Mouse (Mus musculus) limb, embryonic 10.5 days (tissue): ENCODE measurements around the gene Cfdp1. TPM values are rescaled to one million over a fixed set of nuclear protein-coding genes. Genes with fewer than 3 reads are reported as not detected.

Experiments
- DNase-seq: peaks from one replicate; pipeline ENCODE4 v3.0.0-alpha.2; 2017; ENCODE audit warnings: low spot score
- H3K27ac ChIP-seq: fragments of 300-500 bp; sonication (generic); 2 replicates; pipeline ENCODE4 v1.5.1; 2016; ENCODE audit warnings: mild to moderate bottlenecking
- H3K27me3 ChIP-seq: fragments of 300-500 bp; sonication (generic); 2 replicates; pipeline ENCODE4 v1.6.1; 2016; ENCODE audit warnings: low read depth, mild to moderate bottlenecking; ENCODE audit not compliant: poor library complexity, severe bottlenecking
- H3K36me3 ChIP-seq: fragments of 300-500 bp; sonication (generic); 2 replicates; pipeline ENCODE4 v1.6.1; 2016; ENCODE audit warnings: mild to moderate bottlenecking, moderate library complexity
- H3K4me1 ChIP-seq: fragments of 300-500 bp; sonication (generic); 2 replicates; pipeline ENCODE4 v1.6.1; 2016
- H3K4me3 ChIP-seq: fragments of 300-500 bp; sonication (generic); 2 replicates; pipeline ENCODE4 v1.5.1; 2016; ENCODE audit warnings: mild to moderate bottlenecking, moderate library complexity
- H3K9me3 ChIP-seq: fragments of 300-500 bp; sonication (generic); replicated peaks from 2 replicates; pipeline ENCODE4 v1.6.1; 2016; ENCODE audit warnings: mild to moderate bottlenecking
- whole genome bisulfite sequencing: fragments of 180-500 bp; shearing (Covaris S2); methylation state at CpG from one replicate; pipeline ENCODE4 v1.1.7; 2016; 5-methylcytosine and 5-hydroxymethylcytosine counted together
- polyA plus RNA-seq: library from polyadenylated mRNA; unstranded; fragments of >200 nt; fragmentation: Nextera tagmentation; extraction: Ambion mirVana; gene quantifications from 2 replicates; pipeline ENCODE4 v1.2.1, GENCODE M21; 2016

The Cfdp1 gene
- polyA plus RNA-seq, 1 experiment from 2014 or later, result 230 TPM

DNA sequence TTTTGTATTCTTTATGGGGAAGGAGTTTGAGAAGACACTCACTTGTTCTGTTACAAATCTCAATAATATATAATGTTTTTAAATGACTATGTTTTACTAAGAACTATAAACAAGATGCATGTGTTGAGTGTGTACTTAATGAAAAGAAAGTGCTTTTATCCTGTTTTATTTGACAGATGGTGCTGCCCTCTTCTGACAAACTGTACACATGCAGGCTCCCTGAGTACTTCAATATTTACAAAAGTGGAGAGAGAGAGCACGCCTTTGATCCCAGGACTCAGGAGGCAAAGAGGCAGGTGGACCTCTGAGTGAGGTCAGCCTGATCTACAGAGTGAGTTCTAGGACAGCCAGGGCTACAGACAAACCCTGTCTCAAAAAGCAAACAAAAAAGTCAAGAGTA, 18.6 kb downstream of the Cfdp1 start:
- H3K27me3 ChIP-seq, result no peaks in the 10 kb centered on the region
- H3K4me1 ChIP-seq, result peaks cover 19% of the 10 kb centered on the region
- no peak overlapping the region for H3K27ac ChIP-seq
- peaks cover 84% of the 10 kb centered on the region for H3K36me3 ChIP-seq
- WGBS, result 63% methylated on average over 1 of the region's 1 CpGs
- no peak overlapping the region for H3K4me3 ChIP-seq
- H3K9me3 ChIP-seq, result no peaks in the 10 kb centered on the region
- no peak for DNase-seq

DNA sequence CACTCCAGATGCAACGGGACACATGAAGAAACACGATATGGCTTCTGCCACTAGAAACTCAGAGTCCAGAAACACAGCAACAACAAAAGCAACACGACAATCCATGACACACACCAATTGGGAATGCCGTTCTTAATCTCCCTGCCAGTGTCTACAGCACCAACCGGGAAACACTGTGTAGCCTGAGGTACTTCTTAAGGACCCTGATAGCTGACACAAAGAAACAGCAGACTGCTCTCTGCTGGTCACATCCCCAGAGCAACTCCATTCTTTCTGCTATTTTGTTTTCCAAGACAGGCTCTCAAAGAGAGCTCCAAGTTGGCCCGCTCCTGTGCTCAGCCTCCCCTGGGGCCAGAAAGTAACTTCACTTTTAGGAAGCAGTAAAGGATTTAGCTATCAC, 20.1 kb downstream of the Cfdp1 start:
- DNase-seq, result no peak
- Histone ChIP-seq H3K36me3 (peaks cover 86% of the 10 kb centered on the region), H3K27ac (no peak overlapping the region), H3K9me3 (no peaks in the 10 kb centered on the region), H3K4me3 (no peak overlapping the region), H3K27me3 (no peaks in the 10 kb centered on the region), H3K4me1 (peaks cover 19% of the 10 kb centered on the region)
- 79% methylated on average over 6 of the region's 6 CpGs for WGBS

DNA sequence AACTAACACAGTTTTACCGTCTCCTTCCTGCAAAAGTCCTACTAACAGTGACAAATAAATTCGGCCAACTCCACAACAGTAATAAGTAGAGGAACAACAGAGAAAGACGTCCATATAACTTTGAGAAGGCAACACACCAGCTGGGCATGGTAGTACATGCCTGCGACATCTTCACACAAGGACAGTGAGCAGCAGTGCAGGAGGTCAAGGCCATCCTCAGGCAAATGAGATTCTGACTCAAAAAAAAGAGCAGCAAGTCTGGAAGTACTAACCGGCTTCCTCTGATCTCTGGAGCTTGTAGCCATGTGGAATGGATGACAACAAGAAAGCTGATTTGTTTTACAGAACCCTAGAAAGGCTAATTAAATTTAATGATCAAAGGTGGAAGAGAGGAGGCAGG, 21.1 kb downstream of the Cfdp1 start:
- Histone ChIP-seq H3K9me3 (no peaks in the 10 kb centered on the region), H3K27me3 (no peaks in the 10 kb centered on the region), H3K4me3 (no peak overlapping the region), H3K27ac (no peak overlapping the region), H3K4me1 (peaks cover 19% of the 10 kb centered on the region), H3K36me3 (peaks cover 86% of the 10 kb centered on the region)
- no peak for DNase-seq
- 66% methylated on average over 5 of the region's 5 CpGs for WGBS

DNA sequence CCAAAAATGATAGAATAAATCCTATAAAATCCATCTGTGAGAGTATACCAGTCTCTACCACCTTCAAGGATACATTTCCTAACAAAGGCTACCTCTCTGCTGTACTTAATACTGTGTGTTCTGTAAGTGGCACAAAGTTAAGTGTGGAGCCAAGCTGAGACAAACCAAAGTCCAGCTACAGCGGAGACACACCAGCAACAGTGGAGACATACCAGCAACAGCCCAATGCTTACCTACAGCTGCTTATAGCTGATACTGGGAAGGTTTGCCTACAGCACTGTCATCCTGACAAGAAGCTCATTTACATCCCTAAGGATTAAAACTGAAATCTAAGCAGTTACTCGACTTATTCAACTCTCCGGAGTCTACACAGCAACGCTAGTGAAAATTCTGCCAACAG, 22.1 kb downstream of the Cfdp1 start:
- WGBS, result 79% methylated on average over 4 of the region's 4 CpGs

DNA sequence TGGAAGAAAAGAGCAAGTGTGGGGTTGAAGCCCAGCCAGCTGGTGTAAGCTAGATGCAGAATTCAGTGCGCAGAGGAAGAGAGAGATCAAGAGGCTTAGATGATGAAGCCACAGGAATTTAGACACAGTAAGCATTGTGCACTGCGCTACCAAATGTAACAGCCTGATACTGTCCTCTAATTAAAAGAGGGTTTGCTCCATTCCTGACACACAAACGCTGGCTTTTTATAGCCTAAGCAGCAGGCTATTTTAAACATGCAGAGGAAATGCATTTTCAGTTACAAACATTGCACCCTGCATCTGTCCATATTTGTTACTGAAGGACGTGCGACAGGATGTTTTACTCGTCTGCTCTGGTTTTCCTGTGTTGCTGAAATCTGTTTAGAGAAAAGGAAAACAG, 25.5 kb downstream of the Cfdp1 start:
- H3K27me3 ChIP-seq, result no peaks in the 10 kb centered on the region
- DNase-seq, result no peak
- H3K36me3 ChIP-seq, result peaks cover 97% of the 10 kb centered on the region
- H3K4me1 ChIP-seq, result peaks cover 14% of the 10 kb centered on the region
- H3K9me3 ChIP-seq, result no peaks in the 10 kb centered on the region
- no peak overlapping the region for H3K27ac ChIP-seq
- WGBS, result 87% methylated on average over 6 of the region's 6 CpGs
- no peak overlapping the region for H3K4me3 ChIP-seq

More for the DNA sequence above, 22.1 kb downstream of the Cfdp1 start:
- Histone ChIP-seq H3K27ac (no peak overlapping the region), H3K36me3 (peaks cover 86% of the 10 kb centered on the region), H3K9me3 (no peaks in the 10 kb centered on the region), H3K4me1 (peaks cover 19% of the 10 kb centered on the region), H3K27me3 (no peaks in the 10 kb centered on the region), H3K4me3 (no peak overlapping the region)
- no peak for DNase-seq

DNA sequence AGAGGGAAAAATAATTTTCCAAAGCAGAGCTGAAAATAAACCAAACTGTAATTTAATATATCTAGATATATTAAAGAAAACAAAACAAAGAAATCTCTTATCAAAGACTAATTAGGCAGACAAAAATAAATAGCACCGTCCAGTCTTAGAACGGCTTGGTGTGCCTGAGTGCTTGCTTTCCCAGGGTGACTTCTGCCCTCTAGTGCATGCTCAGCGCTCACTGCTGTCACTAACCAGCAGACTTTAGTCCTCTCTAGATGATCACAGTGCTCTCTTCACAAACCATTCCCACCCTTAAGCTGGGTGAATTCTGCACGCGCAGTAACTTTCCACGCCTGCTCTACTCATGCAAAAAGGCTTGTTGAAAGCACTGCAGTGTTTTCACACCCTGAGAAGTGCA, 28.9 kb downstream of the Cfdp1 start:
- Histone ChIP-seq H3K27me3 (no peaks in the 10 kb centered on the region), H3K4me1 (no peaks in the 10 kb centered on the region), H3K36me3 (peaks cover 96% of the 10 kb centered on the region), H3K27ac (no peak overlapping the region), H3K9me3 (no peaks in the 10 kb centered on the region), H3K4me3 (no peak overlapping the region)
- WGBS, result 82% methylated on average over 6 of the region's 6 CpGs
- no peak for DNase-seq

DNA sequence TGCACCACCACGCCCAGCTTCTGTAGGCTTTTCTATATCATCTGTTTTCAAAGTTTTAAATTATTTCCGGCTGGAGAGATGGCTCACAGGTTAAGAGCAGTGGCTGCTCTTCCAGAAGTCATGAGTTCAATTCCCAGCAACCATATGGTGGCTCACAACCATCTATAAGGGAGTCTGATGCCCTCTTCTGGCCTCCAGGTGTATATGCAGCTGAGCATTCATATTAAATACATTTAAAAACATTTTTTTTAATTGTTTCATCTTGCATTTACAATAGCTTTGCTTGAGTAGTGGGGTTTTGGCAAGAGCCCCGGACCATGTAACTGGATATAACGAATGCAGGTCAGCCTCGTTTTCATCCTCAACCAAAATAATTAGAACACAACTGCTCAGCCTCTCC, 29.8 kb downstream of the Cfdp1 start:
- WGBS, result 95% methylated on average over 5 of the region's 5 CpGs
- H3K4me1 ChIP-seq, result no peaks in the 10 kb centered on the region
- H3K27ac ChIP-seq, result no peak overlapping the region
- DNase-seq, result no peak
- no peaks in the 10 kb centered on the region for H3K27me3 ChIP-seq
- H3K36me3 ChIP-seq, result peaks cover 95% of the 10 kb centered on the region
- H3K9me3 ChIP-seq, result no peaks in the 10 kb centered on the region
- H3K4me3 ChIP-seq, result no peak overlapping the region

DNA sequence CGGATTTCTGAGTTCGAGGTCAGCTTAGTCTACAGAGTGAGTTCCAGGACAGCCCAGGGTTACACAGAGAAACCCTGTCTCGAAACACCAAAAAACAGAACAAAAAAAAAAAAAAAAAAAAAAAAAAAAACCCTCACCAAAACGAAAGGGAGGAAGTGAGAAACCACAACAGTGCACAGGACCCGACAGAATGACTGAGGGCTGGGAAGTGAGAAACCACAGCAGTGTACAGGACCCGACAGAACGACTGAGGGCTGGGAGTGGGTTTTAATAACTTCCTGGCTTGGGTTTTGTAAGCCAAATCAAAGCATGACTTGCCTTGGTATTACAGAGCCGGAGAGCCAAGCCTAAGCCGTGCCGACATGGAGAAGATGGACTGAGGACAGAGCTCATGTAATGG, 32.9 kb downstream of the Cfdp1 start:
- Histone ChIP-seq H3K9me3 (no peaks in the 10 kb centered on the region), H3K36me3 (peaks cover 69% of the 10 kb centered on the region), H3K4me1 (no peaks in the 10 kb centered on the region), H3K4me3 (no peak overlapping the region), H3K27me3 (no peaks in the 10 kb centered on the region), H3K27ac (no peak overlapping the region)
- 82% methylated on average over 10 of the region's 10 CpGs for WGBS
- no peak for DNase-seq

DNA sequence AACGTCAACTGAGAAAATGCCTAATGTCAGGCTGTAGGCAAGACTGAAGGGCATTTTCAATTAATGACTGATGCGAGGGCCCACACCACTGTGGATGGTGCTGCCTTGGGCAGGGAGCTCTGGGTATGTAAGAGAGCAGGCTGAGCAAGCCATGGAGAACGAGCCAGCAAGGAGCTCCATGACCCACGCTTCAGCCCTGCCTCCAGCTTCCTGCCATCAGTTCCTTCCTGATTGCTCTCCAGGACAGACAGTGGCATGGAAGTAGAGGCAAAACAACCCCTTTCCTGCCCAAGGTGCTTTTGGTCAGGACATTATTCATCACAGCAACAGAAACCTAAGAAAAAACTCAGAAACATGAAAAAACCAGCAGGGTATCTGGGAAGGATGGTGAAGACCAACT, 33.4 kb downstream of the Cfdp1 start:
- no peak overlapping the region for H3K27ac ChIP-seq
- no peaks in the 10 kb centered on the region for H3K4me1 ChIP-seq
- H3K4me3 ChIP-seq, result no peak overlapping the region
- no peaks in the 10 kb centered on the region for H3K9me3 ChIP-seq
- DNase-seq, result no peak
- H3K27me3 ChIP-seq, result no peaks in the 10 kb centered on the region
- H3K36me3 ChIP-seq, result peaks cover 70% of the 10 kb centered on the region
- WGBS, result 87% methylated on average over 4 of the region's 4 CpGs

DNA sequence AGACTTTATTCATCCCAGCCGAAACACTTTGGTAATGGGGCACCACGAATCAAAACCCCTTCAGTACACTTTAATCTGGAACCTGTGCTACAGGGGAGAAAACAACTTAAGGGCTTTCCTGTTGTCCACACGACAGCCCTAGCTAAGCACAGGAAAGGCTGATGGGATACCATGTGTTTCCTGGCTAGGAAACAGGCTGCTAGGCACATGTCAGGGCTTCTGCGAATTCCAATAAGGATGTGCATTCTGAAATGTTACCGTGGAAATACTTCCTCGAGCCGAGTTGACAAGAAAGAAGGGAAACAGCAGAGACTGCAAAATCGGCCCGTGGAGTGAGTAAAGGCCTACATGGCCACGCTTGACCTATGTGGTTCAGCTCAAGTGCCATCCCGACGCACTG, 34.1 kb downstream of the Cfdp1 start:
- DNase-seq, result no peak
- WGBS, result 92% methylated on average over 12 of the region's 12 CpGs
- Histone ChIP-seq H3K27me3 (no peaks in the 10 kb centered on the region), H3K36me3 (peaks cover 69% of the 10 kb centered on the region), H3K4me3 (no peak overlapping the region), H3K9me3 (no peaks in the 10 kb centered on the region), H3K27ac (no peak overlapping the region), H3K4me1 (no peaks in the 10 kb centered on the region)

DNA sequence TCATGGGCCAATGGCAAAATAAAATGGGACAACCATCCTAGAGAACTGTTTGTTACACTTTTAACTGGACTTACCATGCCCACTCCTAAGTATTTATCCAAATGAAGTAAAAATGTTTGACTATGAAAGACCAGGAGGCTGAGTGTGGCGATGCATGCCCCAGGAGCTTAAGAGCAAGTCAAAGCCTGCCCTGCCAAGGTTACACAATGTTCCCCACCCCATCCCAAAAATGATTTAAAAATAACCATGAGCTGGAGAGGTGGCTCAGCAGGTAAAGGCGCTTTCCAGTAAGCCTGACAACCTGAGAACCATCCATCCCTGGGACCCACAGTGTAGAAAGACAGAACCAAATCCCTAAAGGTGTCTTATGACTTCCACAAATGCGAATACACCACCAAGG, 35.5 kb downstream of the Cfdp1 start:
- Histone ChIP-seq H3K27ac (no peak overlapping the region), H3K4me1 (no peaks in the 10 kb centered on the region), H3K4me3 (no peak overlapping the region), H3K9me3 (no peaks in the 10 kb centered on the region), H3K27me3 (no peaks in the 10 kb centered on the region), H3K36me3 (peaks cover 68% of the 10 kb centered on the region)
- 93% methylated on average over 3 of the region's 3 CpGs for WGBS
- DNase-seq, result no peak

DNA sequence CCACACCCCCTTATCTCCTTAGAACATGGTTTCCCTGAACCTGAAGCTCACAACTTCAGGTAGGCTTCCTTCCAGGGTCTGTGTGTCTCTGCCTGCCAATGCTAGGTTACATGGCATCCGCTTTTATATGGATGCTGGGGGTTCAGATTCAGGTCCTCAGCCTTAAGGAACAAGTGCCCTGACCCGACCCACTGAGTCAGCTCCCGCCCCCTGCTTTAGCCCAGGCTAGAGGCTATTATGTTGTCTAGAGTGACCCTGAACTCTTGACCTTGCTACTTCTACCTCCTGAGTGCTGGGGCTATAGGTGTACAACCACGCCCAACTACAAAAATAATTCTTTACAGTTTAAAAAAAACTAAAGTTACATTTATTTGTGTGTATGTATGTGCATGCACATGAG, 39.0 kb downstream of the Cfdp1 start:
- H3K4me3 ChIP-seq, result no peak overlapping the region
- 92% methylated on average over 4 of the region's 4 CpGs for WGBS
- H3K4me1 ChIP-seq, result peaks cover 12% of the 10 kb centered on the region
- peaks cover 53% of the 10 kb centered on the region for H3K36me3 ChIP-seq
- H3K27ac ChIP-seq, result no peak overlapping the region
- no peak for DNase-seq
- no peaks in the 10 kb centered on the region for H3K27me3 ChIP-seq
- H3K9me3 ChIP-seq, result no peaks in the 10 kb centered on the region

DNA sequence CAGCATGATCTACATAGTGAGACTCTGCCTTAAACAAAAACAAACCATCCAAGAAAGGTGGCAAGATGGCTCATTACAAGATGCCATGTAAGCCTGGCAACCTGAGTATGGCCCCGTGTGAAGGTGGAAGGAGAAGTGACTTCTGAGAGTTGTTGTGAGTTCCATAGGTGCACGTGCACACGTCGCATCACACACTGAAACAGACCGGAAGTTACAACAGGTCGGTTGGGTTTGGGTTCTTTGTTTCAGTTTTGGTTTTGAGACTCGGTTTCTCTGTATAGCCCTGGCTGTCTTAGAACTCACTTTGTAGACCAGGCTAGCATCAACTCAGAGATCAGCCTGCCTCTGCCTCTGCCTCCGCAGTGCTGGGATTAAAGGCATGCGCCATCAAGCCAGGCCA, 40.3 kb downstream of the Cfdp1 start:
- no peak for DNase-seq
- Histone ChIP-seq H3K9me3 (no peaks in the 10 kb centered on the region), H3K27me3 (no peaks in the 10 kb centered on the region), H3K4me3 (no peak overlapping the region), H3K27ac (no peak overlapping the region), H3K4me1 (peaks cover 15% of the 10 kb centered on the region), H3K36me3 (peaks cover 50% of the 10 kb centered on the region)
- WGBS, result 96% methylated on average over 9 of the region's 9 CpGs

DNA sequence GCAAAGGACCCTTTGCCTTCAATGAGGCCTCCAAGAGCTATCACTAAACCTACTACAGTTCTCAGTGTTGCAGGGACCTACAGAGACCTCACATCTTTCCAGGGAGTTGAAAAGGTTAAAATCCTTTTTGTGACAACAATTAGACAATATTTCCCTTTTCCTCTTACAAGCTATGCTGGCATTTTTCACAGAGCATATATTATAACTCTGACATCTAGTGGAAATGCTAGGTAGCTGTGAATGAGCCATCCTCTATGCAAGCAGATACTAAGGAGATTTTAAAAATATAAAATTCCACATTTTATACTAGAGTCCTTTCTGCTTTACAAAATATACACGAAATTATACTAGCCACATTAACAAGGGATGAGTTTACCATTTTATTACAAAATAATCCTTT, 41.3 kb downstream of the Cfdp1 start:
- H3K27ac ChIP-seq, result no peak overlapping the region
- peaks cover 15% of the 10 kb centered on the region for H3K4me1 ChIP-seq
- no peaks in the 10 kb centered on the region for H3K9me3 ChIP-seq
- 87% methylated on average over 1 of the region's 1 CpGs for WGBS
- DNase-seq, result no peak
- H3K4me3 ChIP-seq, result no peak overlapping the region
- no peaks in the 10 kb centered on the region for H3K27me3 ChIP-seq
- H3K36me3 ChIP-seq, result peaks cover 54% of the 10 kb centered on the region
